Mouse (Mus musculus) liver, embryonic 14.5 days (tissue): Measurements from ENCODE around the gene Baiap2. TPM values are rescaled to one million over a fixed set of nuclear protein-coding genes. Genes with fewer than 3 reads are reported as not detected.
A peak's percentile ranks its signal among the peaks of the same experiment; 100 is the strongest.

Experiments
- ATAC-seq: fragments of 200-750 bp; cut with Nextera tagmentation; 2 replicates; pipeline ENCODE4 v1.8.0; 2017; ENCODE audit warnings: moderate number of reproducible peaks, mild to moderate bottlenecking, moderate library complexity; ENCODE audit not compliant: insufficient read depth
- DNase-seq, 3 experiments: peaks; one replicate each; pipeline ENCODE4 v3.0.0-alpha.2; 2012 to 2013; ENCODE audit warnings: low read depth in 3 of 3, low spot score in 3 of 3
- H3K27ac ChIP-seq: fragments of 300-500 bp; sonication (generic); 2 replicates; pipeline ENCODE4 v1.5.1; 2014; ENCODE audit warnings: moderate library complexity, mild to moderate bottlenecking, control low read depth, inconsistent platforms
- H3K27me3 ChIP-seq: fragments of 300-500 bp; sonication (generic); 2 replicates; pipeline ENCODE4 v1.6.1; 2014; ENCODE audit warnings: mild to moderate bottlenecking, low read length, moderate library complexity; ENCODE audit not compliant: control insufficient read depth, insufficient read depth
- H3K36me3 ChIP-seq: fragments of 300-500 bp; sonication (generic); replicated peaks from 2 replicates; pipeline ENCODE4 v1.6.1; 2014; ENCODE audit warnings: low read depth; ENCODE audit not compliant: control insufficient read depth, insufficient read depth
- H3K4me1 ChIP-seq, 2 experiments: fragments of 200-500 bp in 1 of 2; fragments of 300-500 bp in 1 of 2; sonication (generic) in 1 of 2; replicated peaks; 2 replicates each; pipeline ENCODE4 v1.6.1; 2012 to 2014; ENCODE audit warnings: antibody characterized with exemption in 1 of 2, inconsistent platforms in 1 of 2, low read length in 1 of 2; ENCODE audit not compliant: control insufficient read depth in 2 of 2, insufficient read depth in 2 of 2
- H3K4me2 ChIP-seq: fragments of 300-500 bp; sonication (generic); 2 replicates; pipeline ENCODE4 v1.6.1; 2014; ENCODE audit warnings: low read depth, mild to moderate bottlenecking, control low read depth, moderate library complexity
- H3K4me3 ChIP-seq, 2 experiments: fragments of 200-500 bp in 1 of 2; fragments of 300-500 bp in 1 of 2; sonication (generic) in 1 of 2; 2 replicates each; pipeline ENCODE4 v1.5.1; 2012 to 2014; ENCODE audit warnings: low read depth in 2 of 2, low read length in 2 of 2, mild to moderate bottlenecking in 2 of 2, control low read depth in 1 of 2, inconsistent platforms in 1 of 2, moderate library complexity in 1 of 2; ENCODE audit not compliant: insufficient read depth in 1 of 2
- H3K9ac ChIP-seq: fragments of 300-500 bp; sonication (generic); replicated peaks from 2 replicates; pipeline ENCODE4 v1.6.1; 2014; ENCODE audit warnings: mild to moderate bottlenecking, control low read depth, moderate library complexity
- H3K9me3 ChIP-seq: fragments of 300-500 bp; sonication (generic); 2 replicates; pipeline ENCODE4 v1.6.1; 2016; ENCODE audit warnings: low read length, mixed read lengths; ENCODE audit not compliant: control insufficient read depth
- CTCF ChIP-seq: IDR thresholded peaks from 2 replicates; pipeline ENCODE4 v1.5.1; 2016; ENCODE audit warnings: antibody characterized with exemption, low read depth, control low read depth
- EP300 ChIP-seq: IDR thresholded peaks from 2 replicates; pipeline ENCODE4 v1.6.1; 2016; ENCODE audit warnings: antibody characterized with exemption, low read depth
- WGBS: fragments of 180-500 bp; shearing (Covaris S2); extraction: QIAGEN DNeasy Blood & Tissue Kit; methylation state at CpG from one replicate; pipeline ENCODE4 v1.1.7; 2014; ENCODE audit not compliant: insufficient replicate concordance; 5-methylcytosine and 5-hydroxymethylcytosine counted together
- polyA plus RNA-seq, 2 experiments: library from polyadenylated mRNA; depleted of rRNA in 1 of 2; stranded (reverse) in 1 of 2; unstranded in 1 of 2; fragments of >200 nt; fragmentation: Nextera tagmentation in 1 of 2; extraction: Ambion mirVana in 1 of 2; gene quantifications; 2 replicates each; pipeline versions ENCODE4 v1.2.1 to v1.2.3; 2012 to 2014

Gene Baiap2
- polyA plus RNA-seq, 2 experiments: 4.2 to 5.6 TPM

DNA sequence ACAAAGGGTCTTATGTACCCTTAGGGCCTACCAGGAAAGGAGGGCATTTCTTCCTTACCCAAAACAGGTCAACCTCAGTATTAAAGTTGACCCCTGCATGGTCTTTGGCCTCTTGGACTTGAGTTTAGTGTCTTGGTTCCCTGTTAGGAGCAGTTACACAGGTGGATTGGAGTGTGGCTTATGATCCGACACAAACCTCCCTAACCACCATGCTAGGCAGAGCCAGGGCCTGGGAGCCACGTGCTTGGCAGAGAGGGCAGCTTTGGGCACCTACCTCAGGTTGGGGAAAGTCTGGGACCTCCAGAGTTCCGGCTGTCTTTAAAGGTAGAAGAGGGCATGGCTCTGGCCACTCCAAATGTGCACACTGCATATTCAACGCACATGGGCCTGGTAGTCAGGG, 23.1 kb upstream of the Baiap2 start:
- Histone ChIP-seq H3K27ac (no peak overlapping the region), H3K27me3 (no peaks in the 10 kb centered on the region), H3K36me3 (peaks cover 5% of the 10 kb centered on the region), H3K4me2 (no peak overlapping the region), H3K9ac (no peak overlapping the region), H3K4me3 (no peak overlapping the region), H3K4me1 (peaks cover 0 to 4% of the 10 kb centered on the region in 2 experiments; a peak in 2 of 4 replicates), H3K9me3 (no peaks in the 10 kb centered on the region)
- TF ChIP-seq EP300 (no peak), CTCF (no peak)
- 79% methylated on average over 4 of the region's 4 CpGs for WGBS
- ATAC-seq: no peak
- DNase-seq: no peak

DNA sequence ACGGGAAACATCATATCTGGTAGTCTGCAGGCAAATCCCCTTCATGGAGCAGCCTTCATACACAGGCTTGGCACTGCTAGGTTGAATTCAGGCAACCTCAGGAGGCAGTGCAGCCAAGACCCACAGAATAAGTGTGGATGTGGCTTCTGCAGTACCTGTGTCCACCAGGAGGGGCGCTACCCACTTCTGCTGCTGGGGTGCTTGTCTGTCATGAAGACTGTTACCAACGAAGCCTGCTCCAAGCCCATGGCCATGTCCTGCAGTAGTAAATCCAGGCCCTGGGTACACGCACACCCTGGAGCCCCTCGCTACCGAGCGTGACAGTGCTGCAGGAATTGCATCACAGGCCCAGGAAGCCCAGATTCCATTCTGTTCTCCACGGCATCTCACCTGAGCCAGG, 22.7 kb upstream of the Baiap2 start:
- Histone ChIP-seq H3K4me3 (no peak overlapping the region), H3K27ac (no peak overlapping the region), H3K27me3 (no peaks in the 10 kb centered on the region), H3K4me1 (no peaks in the 10 kb centered on the region), H3K9me3 (no peaks in the 10 kb centered on the region), H3K4me2 (no peak overlapping the region), H3K9ac (no peak overlapping the region), H3K36me3 (peaks cover 5% of the 10 kb centered on the region)
- DNase-seq: no peak
- TF ChIP-seq CTCF (peak; percentile 95), EP300 (no peak)
- ATAC-seq: 0 out of 2 replicates have a peak, but pooled peaks have one; percentile 14
- WGBS: 61% methylated on average over 8 of the region's 8 CpGs

DNA sequence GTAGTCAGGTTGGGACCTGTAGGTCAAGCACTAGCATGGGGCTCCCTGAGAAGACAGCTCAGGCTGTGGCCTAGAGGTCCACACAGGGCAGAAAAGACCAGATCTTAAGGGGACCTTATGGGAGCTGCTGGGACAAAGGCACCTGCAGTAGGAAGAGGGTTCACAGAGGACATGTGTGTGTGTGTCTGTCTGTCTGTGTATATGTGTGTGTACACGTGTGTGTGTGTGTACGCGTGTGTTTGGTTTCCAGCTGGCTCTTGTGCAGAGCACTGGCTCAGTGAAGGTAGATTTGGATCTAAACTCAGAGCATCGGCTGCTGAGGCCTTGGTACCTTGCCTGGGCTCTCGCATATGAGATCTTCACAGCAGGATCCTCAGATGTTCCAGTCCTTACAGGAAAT, 21.9 kb upstream of the Baiap2 start:
- ATAC-seq: no peak
- WGBS: 74% methylated on average over 5 of the region's 5 CpGs
- no peak overlapping the region for H3K4me3 ChIP-seq
- no peak overlapping the region for H3K4me2 ChIP-seq
- DNase-seq: no peak
- TF ChIP-seq CTCF (no peak), EP300 (no peak)
- no peak overlapping the region for H3K27ac ChIP-seq
- H3K27me3 ChIP-seq: no peaks in the 10 kb centered on the region
- H3K4me1 ChIP-seq: no peaks in the 10 kb centered on the region
- peaks cover 5% of the 10 kb centered on the region for H3K36me3 ChIP-seq
- H3K9ac ChIP-seq: no peak overlapping the region
- H3K9me3 ChIP-seq: no peaks in the 10 kb centered on the region

DNA sequence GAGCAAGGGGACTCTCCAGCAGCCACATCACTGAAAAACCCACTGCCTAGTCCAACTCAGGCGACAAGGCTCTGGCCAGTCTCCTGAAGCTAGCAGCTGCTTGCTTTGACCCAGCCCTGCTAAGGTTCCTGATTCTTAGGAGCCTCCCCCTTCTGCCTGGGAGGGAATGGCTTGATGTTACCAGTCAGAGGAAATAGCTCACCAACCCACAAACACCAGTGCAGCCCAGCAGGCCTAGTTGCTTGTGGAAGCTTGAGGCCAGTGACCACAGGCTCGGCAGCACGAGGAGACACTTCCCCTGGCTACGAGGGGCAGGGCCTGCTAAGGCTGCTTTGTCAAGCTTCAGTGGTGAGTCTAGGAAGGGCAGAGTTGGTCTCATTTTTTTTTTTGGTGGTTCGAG, 17.4 kb upstream of the Baiap2 start:
- H3K9ac ChIP-seq: no peak overlapping the region
- H3K4me1 ChIP-seq: no peaks in the 10 kb centered on the region; a peak in 1 of 4 replicates
- TF ChIP-seq EP300: no peak
- no peak for TF ChIP-seq CTCF
- H3K4me2 ChIP-seq: no peak overlapping the region
- H3K4me3 ChIP-seq: no peak overlapping the region
- WGBS: 19% methylated on average over 5 of the region's 5 CpGs
- 0 out of 2 replicates have a peak, but pooled peaks have one; percentile 13 for ATAC-seq
- no peaks in the 10 kb centered on the region for H3K9me3 ChIP-seq
- DNase-seq: no peak
- H3K27me3 ChIP-seq: no peaks in the 10 kb centered on the region
- no peak overlapping the region for H3K27ac ChIP-seq
- no peaks in the 10 kb centered on the region for H3K36me3 ChIP-seq

DNA sequence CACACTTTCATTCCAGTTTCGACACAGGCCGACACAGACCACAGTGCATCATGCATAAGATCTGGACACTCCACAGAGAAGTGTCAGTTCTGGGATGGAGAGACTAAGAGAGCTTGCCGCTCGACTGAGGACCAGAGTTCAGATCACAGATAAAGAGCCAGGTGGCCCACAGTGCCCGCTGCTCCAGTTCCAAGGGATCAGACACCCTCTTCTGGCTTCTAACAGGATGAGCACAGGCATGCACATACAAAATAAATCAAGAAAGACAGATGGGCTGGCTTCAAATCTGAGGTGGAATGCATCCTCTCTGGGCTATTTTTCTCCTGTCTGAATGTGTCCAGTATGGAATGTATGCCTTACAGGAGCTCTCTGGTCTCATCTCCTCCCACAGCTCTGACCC, 15.8 kb upstream of the Baiap2 start:
- no peaks in the 10 kb centered on the region; a peak in 1 of 4 replicates for H3K4me1 ChIP-seq
- DNase-seq: no peak
- 56% methylated on average over 5 of the region's 5 CpGs for WGBS
- ATAC-seq: no peak
- no peak overlapping the region for H3K4me2 ChIP-seq
- no peaks in the 10 kb centered on the region for H3K9me3 ChIP-seq
- H3K36me3 ChIP-seq: no peaks in the 10 kb centered on the region
- H3K27ac ChIP-seq: no peak overlapping the region
- H3K27me3 ChIP-seq: no peaks in the 10 kb centered on the region
- no peak overlapping the region for H3K4me3 ChIP-seq
- TF ChIP-seq CTCF: no peak
- TF ChIP-seq EP300: no peak
- no peak overlapping the region for H3K9ac ChIP-seq
